Mouse (Mus musculus) cerebellum, adult (tissue): Measurements from ENCODE around the gene Cadm3.

Source experiments
- ATAC-seq: cut with Nextera tagmentation; 2 replicates; pipeline ENCODE4 v1.9.2; 2017; ENCODE audit warnings: mild to moderate bottlenecking, moderate library complexity, mixed read lengths; ENCODE audit not compliant: insufficient number of reproducible peaks, low FRiP score, low TSS enrichment

The Cadm3 gene

GRCm38 (mm10) chr1:173359590-173360290, 7.8 kb downstream of the Cadm3 start:
- ATAC-seq, result peak; percentile 85

GRCm38 (mm10) chr1:173357799-173358198, 9.7 kb downstream of the Cadm3 start:
- ATAC-seq, result no peak

GRCm38 (mm10) chr1:173356699-173357098, 10.8 kb downstream of the Cadm3 start:
- ATAC-seq, result no peak

GRCm38 (mm10) chr1:173355107-173355846, 12.2 kb downstream of the Cadm3 start:
- no peak for ATAC-seq

GRCm38 (mm10) chr1:173350372-173350957, 17.0 kb downstream of the Cadm3 start, which contains the start of gene Aim2:
Gene Aim2, plus strand, starts transcription at chr1:173350879.
- ATAC-seq, result no peak

GRCm38 (mm10) chr1:173349946-173350345, 17.5 kb downstream of the Cadm3 start:
- ATAC-seq, result no peak

- ATAC-seq, result no peak
These were observed 18.3 kb downstream of the Cadm3 start for GRCm38 (mm10) chr1:173349192-173349591.

GRCm38 (mm10) chr1:173348527-173348926, 19.0 kb downstream of the Cadm3 start:
- no peak for ATAC-seq

GRCm38 (mm10) chr1:173345112-173345511, 22.4 kb downstream of the Cadm3 start:
- ATAC-seq, result no peak

GRCm38 (mm10) chr1:173343934-173344333, 23.6 kb downstream of the Cadm3 start:
- no peak for ATAC-seq

- ATAC-seq, result no peak
These were observed 25.1 kb downstream of the Cadm3 start for GRCm38 (mm10) chr1:173342425-173342824.

- ATAC-seq, result peak; percentile 81
These were observed 28.0 kb downstream of the Cadm3 start for GRCm38 (mm10) chr1:173339543-173339942.

- ATAC-seq, result no peak
These were observed 30.5 kb downstream of the Cadm3 start for GRCm38 (mm10) chr1:173337008-173337407.

- no peak for ATAC-seq
These were observed 31.6 kb downstream of the Cadm3 start for GRCm38 (mm10) chr1:173335903-173336302.

- ATAC-seq, result no peak
These were observed 33.9 kb downstream of the Cadm3 start, which contains the start of gene Ackr1 for GRCm38 (mm10) chr1:173333312-173334253. Gene Ackr1, minus strand, starts transcription at chr1:173333750.

- ATAC-seq, result peak; percentile 27; the same call in 1 of the 2 replicates
These were observed 35.1 kb downstream of the Cadm3 start for GRCm38 (mm10) chr1:173332418-173332817.

- ATAC-seq, result no peak
These were observed 37.8 kb downstream of the Cadm3 start for GRCm38 (mm10) chr1:173329743-173330142.

GRCm38 (mm10) chr1:173329185-173329584, 38.3 kb downstream of the Cadm3 start:
- no peak for ATAC-seq

GRCm38 (mm10) chr1:173328446-173328845, 39.0 kb downstream of the Cadm3 start:
- ATAC-seq, result no peak

GRCm38 (mm10) chr1:173326552-173326951, 40.9 kb downstream of the Cadm3 start:
- ATAC-seq, result no peak
